Mouse (Mus musculus): ENCODE results near the gene Fbp1.

GRCm38 (mm10) chr13:62883925-62884324, 4.2 kb downstream of the Fbp1 start:
- no peak for TF ChIP-seq CTCF (IDR thresholded peaks at IDR 0.05; ENCODE audit: low read depth)
- no peak for TF ChIP-seq EP300 (IDR thresholded peaks at IDR 0.05; ENCODE audit: low read depth)

All from liver, postnatal 0 days (tissue).